Mouse (Mus musculus): ENCODE results near the gene Gm30302.

The Gm30302 gene

DNA sequence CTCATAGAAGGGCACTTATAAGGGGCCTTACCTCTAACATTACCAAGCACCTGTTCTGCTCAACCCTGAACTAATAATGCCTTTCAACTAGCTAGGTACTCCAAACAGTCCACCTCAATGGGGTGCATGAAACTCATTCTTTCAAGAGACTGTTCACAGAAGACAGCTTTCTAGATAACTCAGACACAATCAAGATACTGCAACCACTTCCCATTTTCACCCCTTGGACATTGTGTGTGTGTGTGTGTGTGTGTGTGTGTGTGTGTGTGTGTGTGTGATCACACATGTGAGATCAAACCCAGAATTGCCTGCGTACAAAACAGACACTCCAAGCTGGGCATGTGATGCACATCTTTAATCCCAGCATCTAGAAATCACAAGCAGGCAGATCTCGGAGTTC is 60.8 kb downstream of the Gm30302 start:
- no peak for DNase-seq (ENCODE audit: low spot score in 2 of 2)

DNA sequence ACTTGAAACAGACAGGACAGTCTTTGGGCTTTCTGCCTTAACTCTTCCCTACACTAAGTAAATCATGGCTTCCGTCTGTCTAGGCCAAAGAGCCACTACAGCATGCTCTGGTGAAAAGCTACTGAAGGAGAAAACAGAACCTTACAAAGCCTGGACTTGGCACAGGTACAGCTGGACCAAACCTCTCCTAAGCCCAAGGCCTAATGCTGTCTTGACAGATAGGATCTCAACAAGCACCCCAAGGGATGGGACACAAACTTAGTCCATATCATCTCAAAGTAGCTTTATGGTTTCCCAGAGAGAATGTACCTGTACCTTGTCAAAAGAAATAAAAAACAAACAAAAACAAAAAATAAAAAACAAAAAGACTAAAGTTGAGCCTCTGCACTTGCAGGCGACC is 62.4 kb downstream of the Gm30302 start:
- DNase-seq (ENCODE audit: low spot score in 2 of 2) = no peak

All from cerebellum, postnatal 4 days (tissue).